Mouse (Mus musculus): ENCODE data around the gene Cdk4.
"Not testable (repeated sequence)": the region's sequence is repeated elsewhere in the genome, so short reads cannot be mapped to it uniquely, and the experiment has no call there.

Cdk4 gene

GRCm38 (mm10) chr10:127058161-127058560 lies 5.2 kb upstream of the Cdk4 start:
- DNase-seq (ENCODE audit: low read depth, low spot score) = peak; percentile 86

GRCm38 (mm10) chr10:127058708-127059107 lies 4.6 kb upstream of the Cdk4 start:
- no peak for DNase-seq (ENCODE audit: low read depth, low spot score)

- DNase-seq (ENCODE audit: low read depth, low spot score) = no peak
Measured at GRCm38 (mm10) chr10:127059174-127059967, 4.0 kb upstream of the Cdk4 start.

DNA sequence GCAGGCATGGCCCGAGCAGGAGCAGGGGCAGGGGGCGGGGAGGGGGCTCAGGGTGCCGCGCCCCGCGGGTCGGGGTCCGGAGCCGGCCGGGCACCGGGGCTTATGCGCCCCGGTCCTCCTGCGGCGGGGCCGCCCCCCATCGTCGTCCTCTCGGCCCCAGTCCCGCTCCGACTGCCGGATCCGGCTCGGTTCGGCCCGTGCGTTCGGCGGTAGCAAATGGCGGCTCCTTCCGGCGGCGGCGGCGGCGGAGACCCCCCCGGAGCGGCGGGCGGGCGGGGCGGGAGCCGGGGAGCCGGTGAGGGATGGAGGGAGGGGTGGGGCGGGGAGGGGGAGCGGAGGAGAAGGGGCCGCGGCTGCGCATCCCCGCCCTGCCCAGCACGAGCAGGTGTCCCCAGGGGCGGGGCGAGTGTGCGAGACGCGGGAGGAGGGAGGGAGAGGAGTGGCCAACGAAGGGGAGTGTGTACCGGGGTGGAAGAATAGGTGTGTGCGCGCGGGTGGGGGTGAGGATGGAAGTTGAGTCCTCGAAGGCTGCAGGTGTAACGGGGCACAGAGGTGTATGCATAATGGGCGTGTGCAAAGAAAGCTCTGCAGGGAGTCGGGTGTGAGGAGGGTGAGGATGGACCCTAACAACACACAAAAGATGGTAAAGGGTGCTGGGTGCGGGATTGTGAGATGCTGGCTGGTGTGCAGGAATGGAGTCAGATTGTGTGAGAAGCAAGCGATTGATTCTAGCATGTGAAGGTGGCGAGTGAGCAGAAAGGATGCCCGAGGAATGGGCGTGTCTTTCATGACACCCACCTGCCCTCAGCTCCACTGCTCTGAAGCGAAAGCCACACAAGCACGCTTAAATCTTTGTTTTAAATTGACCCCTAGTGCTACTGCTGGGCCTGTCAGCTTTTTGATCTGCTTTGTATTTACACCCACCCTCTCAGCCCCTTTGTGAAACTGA lies 3.1 kb upstream of the Cdk4 start, which contains the start of gene March9:
Gene March9 (minus strand): TSS at position 217 of the 949 bp plus-strand sequence.
- DNase-seq (ENCODE audit: low read depth, low spot score) = peak; percentile 81

DNA sequence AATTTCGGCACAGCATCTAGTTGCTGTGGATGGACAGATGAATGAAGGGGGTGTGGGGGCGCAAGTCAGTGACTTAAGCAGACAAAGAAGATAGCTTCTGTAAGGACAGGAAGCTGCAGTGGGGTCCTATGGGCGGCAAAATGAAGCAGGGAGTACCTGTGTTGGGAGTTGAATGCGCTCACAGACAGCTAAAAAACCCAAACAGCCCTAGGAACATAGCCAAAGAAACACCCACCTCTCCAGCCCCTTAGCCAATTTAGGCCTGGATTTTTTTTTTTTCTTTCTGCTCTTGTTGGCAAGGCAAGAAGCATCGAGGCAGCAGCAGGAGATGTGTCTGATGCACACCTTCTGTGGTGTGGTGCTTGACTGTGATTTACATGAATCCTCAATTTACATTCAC lies 2.2 kb upstream of the Cdk4 start:
- no peak for DNase-seq (ENCODE audit: low read depth, low spot score)

DNA sequence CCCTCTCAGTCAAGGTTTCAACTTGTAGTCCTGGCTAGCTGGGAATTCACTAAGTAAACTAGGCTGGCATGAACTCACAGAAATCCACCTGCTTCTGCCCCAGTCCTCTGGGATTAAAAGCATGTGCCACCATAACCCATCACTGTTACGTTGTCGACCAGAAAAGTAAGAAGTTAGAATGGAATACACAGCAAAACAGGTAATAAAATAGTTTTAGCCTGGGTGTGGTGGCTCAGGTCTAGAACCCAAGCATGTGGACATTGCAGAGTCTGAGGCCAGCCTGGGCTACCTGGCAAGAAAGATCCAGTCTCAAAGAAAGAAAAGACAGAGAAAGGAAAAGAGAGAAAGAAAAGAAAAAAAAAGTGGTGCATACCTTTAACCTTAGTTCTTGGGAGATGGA lies 1.8 kb upstream of the Cdk4 start:
- no peak for DNase-seq (ENCODE audit: low read depth, low spot score)

- not testable (repeated sequence) for DNase-seq (ENCODE audit: low read depth, low spot score)
Measured at GRCm38 (mm10) chr10:127062101-127062500, 1.2 kb upstream of the Cdk4 start.

DNA sequence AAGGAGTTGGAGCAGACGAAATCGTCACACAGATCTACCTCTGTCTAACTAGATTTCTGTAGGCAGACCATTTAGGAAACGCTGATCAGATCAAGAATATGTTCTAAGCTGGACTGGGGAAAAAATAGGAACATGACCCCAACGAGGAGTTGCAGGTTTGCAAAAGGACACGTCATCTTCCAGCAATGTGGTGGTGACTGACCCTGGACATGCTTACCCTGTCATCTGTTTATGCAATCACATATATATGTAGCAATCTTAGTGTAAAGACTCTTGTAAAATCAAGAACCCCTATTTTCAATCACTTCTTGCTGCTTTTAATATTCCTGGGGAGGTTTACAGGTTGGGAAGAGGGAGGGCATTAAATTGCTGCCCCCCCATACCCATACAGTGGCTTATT lies 831 bp upstream of the Cdk4 start:
- DNase-seq (ENCODE audit: low read depth, low spot score) = no peak

- no peak for DNase-seq (ENCODE audit: low read depth, low spot score)
Measured at GRCm38 (mm10) chr10:127063913-127064870, 858 bp downstream of the Cdk4 start.

DNA sequence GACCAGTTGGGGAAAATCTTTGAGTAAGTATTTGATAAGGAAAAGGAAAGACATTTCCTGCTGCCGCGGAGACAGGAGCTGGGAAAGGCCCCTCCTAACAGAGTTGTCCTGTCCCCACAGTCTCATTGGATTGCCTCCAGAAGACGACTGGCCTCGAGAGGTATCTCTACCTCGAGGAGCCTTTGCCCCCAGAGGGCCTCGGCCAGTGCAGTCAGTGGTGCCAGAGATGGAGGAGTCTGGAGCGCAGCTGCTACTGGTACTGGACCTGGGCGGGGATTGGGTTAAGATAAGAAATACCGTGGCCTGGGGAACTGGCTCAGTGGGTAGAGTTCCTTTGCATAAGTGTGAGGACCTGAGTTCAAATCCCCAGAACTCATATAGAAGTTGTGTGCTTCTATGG lies 2.6 kb downstream of the Cdk4 start:
- DNase-seq (ENCODE audit: low read depth, low spot score) = no peak

DNA sequence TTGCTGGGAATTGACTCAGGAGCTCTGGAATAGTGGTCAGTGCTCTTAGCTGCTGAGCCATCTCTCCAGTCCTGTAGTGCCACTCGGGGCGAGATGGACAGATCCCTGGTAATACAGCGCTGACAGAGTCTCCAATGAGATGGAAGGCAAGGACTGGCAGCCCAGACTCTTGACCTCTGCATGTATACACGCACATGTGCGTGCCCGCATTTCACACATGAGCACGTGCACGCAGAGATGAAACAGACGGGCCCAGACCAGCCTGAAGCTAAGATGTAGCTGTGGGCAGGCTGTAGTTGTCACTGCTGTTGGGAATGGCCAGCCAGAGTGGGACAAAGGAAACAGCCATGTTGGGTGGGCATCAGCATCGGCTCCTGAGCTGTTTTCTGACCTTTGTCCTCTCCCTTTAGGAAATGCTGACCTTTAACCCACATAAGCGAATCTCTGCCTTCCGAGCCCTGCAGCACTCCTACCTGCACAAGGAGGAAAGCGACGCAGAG lies 3.2 kb downstream of the Cdk4 start:
- no peak for DNase-seq (ENCODE audit: low read depth, low spot score)

- no peak for DNase-seq (ENCODE audit: low read depth, low spot score)
Measured at GRCm38 (mm10) chr10:127068360-127069038, 5.2 kb downstream of the Cdk4 start.

- peak; percentile 75 for DNase-seq (ENCODE audit: low read depth, low spot score)
Measured at GRCm38 (mm10) chr10:127069281-127070189, 6.2 kb downstream of the Cdk4 start.

- DNase-seq (ENCODE audit: low read depth, low spot score) = peak; percentile 98
Measured at GRCm38 (mm10) chr10:127070190-127071121, 7.1 kb downstream of the Cdk4 start, which contains the start of gene Tspan31. Tspan31 (minus strand) TSS chr10:127070264.

DNA sequence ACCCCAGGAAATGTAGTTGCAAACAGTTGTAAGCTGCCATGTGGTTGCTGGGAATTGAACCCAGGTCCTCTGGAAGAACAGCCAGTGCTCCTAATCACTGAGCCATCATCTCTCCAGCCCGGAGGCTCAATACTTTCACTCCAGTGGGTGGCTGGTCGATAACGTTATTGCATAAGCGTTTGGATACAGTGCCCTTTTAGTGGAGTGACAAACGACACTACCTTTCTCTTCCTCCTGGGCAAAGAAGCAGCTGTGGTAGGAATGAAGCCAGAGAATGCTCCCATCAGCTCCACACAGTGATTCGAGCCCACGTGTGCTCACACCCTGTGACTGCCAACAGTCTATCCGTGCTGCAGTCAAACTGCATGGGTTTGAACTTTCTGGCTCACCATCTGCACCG lies 7.9 kb downstream of the Cdk4 start:
- DNase-seq (ENCODE audit: low read depth, low spot score) = no peak

DNA sequence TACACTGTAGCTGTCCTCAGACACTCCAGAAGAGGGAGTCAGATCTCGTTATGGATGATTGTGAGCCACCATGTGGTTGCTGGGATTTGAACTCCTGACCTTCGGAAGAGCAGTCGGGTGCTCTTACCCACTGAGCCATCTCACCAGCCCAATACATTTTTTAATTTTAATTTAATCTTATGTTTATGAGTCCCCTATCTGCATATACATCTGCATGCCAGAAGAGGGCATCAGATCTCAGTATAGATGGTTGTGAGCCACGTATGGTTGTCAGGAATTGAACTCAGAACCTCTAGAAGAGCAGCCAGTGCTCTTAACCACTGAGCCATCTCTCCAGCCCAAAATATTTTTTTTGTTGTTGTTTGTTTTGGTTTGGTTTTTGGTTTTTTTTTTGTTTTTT lies 8.9 kb downstream of the Cdk4 start:
- DNase-seq (ENCODE audit: low read depth, low spot score) = not testable (repeated sequence)

GRCm38 (mm10) chr10:127072969-127073368 lies 9.6 kb downstream of the Cdk4 start:
- DNase-seq (ENCODE audit: low read depth, low spot score) = not testable (repeated sequence)

DNA sequence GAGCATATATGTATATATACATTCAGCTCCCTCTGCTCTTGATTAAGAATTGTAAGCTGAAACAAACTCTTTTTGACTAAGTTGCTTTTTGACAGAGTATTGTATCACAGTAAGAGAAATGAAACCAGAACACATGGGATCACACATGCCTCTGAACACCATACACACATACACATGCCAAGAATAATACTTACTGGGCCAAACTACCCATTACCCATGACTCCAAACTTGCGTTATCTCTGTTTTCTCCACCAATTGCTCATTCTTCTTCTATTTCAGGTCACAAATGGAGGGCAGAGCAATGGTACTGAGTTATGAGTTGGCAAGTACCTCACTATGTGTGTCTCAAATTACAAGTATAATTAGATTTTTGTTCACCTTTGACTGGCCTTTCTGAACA lies 10.6 kb downstream of the Cdk4 start:
- no peak for DNase-seq (ENCODE audit: low read depth, low spot score)
